Mouse (Mus musculus) right cerebral cortex, adult 2 months (tissue): ENCODE results near the gene Nploc4.

Source experiments
- DNase-seq, 2 experiments: peaks; one replicate each; pipeline ENCODE4 v3.0.0; 2021 to 2022; ENCODE audit warnings: low spot score in 2 of 2

Nploc4 gene

GRCm38 (mm10) chr11:120378611-120379540 lies 58.6 kb downstream of the Nploc4 start, which contains the start of gene Faap100:
Gene Faap100 (minus strand): TSS chr11:120378764.
- DNase-seq, result peak; percentile 77 to 84

DNA sequence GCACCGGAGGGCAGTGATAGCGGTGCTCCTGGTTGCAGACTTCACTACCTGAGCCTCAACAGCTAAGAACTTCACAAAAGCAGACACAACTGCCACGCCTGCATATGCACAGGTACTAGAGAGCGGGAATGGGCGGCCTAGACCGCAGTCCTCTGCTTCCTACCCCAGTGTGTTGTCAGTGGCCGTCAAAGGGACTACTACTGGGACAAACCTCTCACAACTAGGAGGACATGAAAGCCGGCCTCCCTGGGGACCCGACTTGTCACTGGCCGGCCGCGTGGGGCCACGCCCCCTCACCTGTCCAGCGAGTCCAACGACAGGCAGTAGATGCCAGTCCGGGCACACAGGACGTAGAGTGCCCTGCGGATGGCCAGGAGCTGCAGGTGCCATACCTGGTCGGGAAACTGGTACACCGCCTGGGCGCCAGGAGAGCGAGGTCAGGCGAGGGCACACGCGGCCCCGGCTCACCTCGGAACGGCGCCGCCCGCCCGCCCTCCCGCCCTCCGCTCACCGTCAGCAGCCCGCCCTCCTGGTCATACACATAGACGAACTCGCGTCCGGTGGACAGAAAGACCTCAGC lies 59.4 kb downstream of the Nploc4 start:
- DNase-seq, result no peak

DNA sequence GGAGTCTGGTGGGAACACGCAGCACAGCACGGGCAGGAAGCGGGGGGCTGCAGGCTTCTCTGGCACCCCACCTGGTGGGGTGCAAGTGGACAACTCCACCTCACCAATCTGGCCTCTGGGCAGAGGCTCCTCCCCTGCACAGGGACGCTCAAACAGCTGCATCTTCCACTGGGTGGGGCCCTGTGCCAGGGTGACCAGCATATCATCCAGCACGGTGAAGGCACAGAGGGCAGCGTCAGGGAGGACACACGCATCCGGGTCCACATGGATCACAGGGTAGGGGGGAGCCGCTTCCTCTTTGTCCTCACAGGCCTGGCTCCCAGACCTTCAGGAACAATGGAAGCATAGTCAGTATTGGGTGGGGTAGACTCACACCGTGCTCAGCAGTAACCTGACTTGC lies 60.2 kb downstream of the Nploc4 start:
- DNase-seq, result no peak

DNA sequence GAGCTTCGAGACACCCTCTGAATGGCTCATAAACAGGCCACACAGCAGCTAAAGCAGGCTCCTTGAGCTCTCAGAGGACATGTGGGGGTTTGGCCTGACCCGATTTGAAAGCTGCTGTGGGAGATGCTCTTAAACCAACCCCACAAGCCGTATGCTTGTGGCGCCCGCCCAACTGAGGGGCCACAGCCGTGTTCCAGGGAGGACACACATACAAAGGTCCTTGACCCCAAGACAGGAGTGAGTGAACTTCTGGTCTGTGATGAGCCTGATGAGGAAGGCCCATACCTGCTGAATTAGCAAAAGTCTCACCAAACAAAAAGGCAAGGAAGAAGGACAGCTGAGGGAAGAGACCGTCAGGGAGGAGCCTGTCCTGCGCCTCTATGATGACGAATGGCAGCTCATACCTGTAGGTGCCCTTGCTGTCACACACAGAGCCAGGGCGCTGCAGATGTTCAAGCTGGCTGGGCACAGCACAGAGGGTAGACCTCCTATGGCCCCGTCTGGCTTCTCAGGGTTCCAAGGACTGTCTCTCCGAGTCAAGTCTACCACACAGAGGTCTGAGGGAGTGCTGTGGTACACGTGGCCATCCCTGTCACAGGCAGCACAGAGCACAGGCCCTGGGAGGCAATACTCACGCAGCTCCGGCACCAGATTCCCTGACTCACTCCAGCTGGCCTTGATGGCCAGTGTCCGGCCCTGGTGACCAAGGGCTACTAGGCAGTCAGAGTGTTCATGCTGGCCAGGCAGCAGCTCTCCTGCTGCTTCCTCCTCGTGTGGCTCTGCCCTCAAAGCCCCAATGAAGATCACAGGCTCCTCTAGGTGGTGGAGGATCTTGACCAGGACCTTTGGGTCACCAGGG lies 61.0 kb downstream of the Nploc4 start:
- DNase-seq, result no peak

DNA sequence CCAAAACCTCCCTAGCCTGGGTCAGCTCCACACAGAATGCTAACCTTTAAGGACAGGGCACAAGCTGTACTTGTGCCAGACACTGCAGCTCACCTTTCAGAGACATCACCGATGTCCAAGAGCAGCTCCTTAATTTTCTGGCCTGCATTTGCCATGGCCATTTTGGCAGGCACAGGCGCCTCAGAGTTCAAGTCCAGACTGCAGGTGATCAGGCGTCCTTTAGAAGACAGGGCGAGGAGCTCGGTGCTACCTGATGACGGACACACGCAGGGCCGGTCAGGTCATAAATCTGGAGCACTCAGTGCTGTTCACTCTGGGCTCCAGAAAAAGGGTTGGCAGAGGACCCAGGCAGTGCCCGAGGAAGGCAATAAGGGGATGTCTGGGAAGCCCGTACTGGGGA lies 62.2 kb downstream of the Nploc4 start:
- DNase-seq, result no peak

DNA sequence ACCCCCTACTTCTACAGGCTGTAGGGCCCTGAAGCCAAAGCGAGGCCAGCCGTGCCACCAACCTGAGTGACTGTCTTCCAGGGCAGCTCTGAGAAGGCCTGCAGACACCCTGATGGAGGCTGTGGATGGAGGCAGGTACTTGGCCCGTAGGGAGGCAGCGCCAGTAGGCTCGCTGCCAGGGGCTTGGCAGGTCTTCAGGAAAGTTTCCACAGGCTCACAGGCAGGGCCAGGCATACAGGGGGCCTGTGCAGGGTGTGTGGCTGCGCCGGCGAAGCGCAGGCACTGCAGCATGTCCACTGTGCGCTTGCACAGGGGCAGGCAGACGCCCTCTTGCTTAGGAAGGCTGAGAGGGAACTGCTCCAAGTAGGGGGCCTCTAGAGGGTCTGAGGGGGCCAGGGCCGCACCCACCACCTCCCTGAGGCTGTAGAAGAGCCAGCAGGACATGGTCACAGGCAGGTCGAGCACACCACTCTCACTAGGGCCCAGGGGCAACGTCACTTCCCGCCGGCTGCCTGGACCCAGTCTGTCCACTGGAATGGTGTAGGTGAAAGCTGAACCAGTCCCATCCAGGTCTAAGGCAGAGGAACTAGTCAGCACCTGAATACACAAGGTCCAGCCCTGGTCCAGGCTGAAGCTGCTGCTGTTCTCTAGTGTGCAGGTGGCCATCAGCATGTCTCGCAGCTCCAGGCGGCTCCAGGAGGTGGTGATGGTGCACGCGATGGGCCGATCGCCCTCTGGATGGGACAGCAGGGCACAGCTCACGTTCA lies 63.5 kb downstream of the Nploc4 start:
- no peak for DNase-seq

GRCm38 (mm10) chr11:120373025-120373424 lies 64.5 kb downstream of the Nploc4 start:
- DNase-seq, result no peak

DNA sequence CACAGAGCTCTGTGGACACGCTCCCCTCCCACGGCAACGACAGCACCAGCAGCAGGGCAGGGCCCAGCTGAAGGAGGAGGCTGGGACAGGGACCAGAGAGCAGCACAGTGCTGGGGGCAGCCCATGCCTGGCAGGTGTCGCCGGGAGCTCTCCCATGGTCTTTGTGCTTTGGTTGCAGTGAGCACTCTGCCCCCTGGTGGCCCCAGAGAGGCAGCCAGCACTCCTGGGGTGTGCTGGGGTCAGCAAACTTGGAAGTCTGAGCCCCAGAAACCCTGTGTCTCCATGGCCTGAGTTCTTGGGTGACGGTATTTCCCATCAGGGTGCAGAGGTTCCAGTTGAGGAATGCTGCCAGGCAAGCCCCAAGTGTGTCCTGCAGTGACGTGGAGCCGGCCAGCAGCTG lies 67.9 kb downstream of the Nploc4 start:
- peak; percentile 62 to 70 for DNase-seq

- DNase-seq, result no peak
Measured at GRCm38 (mm10) chr11:120366443-120367027, 71.0 kb downstream of the Nploc4 start.

- DNase-seq, result no peak
Measured at GRCm38 (mm10) chr11:120362891-120363290, 74.6 kb downstream of the Nploc4 start.

- DNase-seq, result no peak
Measured at GRCm38 (mm10) chr11:120361295-120361694, 76.2 kb downstream of the Nploc4 start, which contains the start of gene Fscn2. Gene Fscn2 (plus strand): TSS chr11:120361534.

GRCm38 (mm10) chr11:120360755-120361154 lies 76.8 kb downstream of the Nploc4 start:
- DNase-seq, result no peak

DNA sequence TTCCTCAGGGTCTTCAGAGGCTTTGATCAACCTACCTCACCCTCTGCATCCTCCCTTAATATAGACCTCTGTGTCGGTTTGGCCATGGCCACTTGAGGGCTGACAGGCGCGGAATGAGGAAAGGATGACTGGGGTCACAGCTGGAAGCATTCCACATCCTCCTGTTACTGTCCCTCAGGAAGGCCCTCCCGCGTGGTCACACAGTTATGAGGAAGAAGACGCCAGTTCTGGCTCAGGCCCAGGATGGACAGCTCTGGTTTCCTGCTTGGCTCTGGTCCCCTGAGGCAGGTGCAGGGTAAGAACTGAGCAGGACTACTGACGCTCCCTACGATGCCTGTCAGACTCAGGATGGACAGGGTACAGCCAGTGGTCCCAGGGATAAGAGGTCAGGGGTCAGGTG lies 77.4 kb downstream of the Nploc4 start:
- DNase-seq, result no peak

GRCm38 (mm10) chr11:120359391-120359790 lies 78.1 kb downstream of the Nploc4 start:
- no peak for DNase-seq

GRCm38 (mm10) chr11:120357791-120358401 lies 79.6 kb downstream of the Nploc4 start:
- DNase-seq, result peak; percentile 81

DNA sequence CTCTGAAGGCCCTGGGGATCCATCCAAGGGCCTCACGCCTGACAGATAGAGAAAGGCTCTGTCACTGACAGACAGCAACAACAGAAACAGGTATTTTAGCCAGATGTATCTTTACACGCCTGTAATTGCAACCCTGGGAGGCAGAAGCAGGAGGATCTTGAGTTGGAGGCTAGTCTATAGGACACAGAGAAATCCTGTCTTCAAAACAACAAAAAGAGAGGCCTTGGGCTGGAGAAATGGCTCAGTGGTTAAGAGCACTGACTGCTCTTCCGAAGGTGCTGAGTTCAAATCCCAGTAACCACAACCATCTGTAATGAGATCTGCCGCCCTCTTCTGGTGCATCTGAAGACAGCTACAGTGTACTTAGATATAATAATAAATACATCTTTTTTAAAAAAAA lies 80.6 kb downstream of the Nploc4 start:
- no peak for DNase-seq

- DNase-seq, result no peak
Measured at GRCm38 (mm10) chr11:120356319-120356840, 81.1 kb downstream of the Nploc4 start.

GRCm38 (mm10) chr11:120355277-120356039 lies 82.0 kb downstream of the Nploc4 start:
- DNase-seq, result no peak
